Mouse (Mus musculus) heart, adult 2 months (tissue): ENCODE measurements around the gene Ephx1.

ENCODE experiments used
- CTCF ChIP-seq: fragments of 200-600 bp; IDR thresholded peaks from 2 replicates; pipeline ENCODE4 v1.8.1; 2022; ENCODE audit warnings: antibody characterized with exemption, mild to moderate bottlenecking, moderate library complexity
- EP300 ChIP-seq: fragments of 200-500 bp; IDR thresholded peaks from 2 replicates; pipeline ENCODE4 v1.6.1; 2011; ENCODE audit warnings: low read depth, low read length, control low read depth; ENCODE audit not compliant: insufficient read depth
- POLR2A ChIP-seq: fragments of 200-500 bp; IDR thresholded peaks from 2 replicates; pipeline ENCODE4 v1.6.1; 2011; ENCODE audit warnings: mild to moderate bottlenecking, low read depth, low read length, control low read depth; ENCODE audit not compliant: insufficient read depth

GRCm38 (mm10) chr1:181016045-181016444 lies 4.7 kb downstream of the Ephx1 start:
- no peak for TF ChIP-seq CTCF
- TF ChIP-seq POLR2A, result no peak
- TF ChIP-seq EP300, result no peak
